Mouse (Mus musculus): ENCODE data around the gene Tsacc. TPM values are rescaled to one million over a fixed set of nuclear protein-coding genes. Genes with fewer than 3 reads are reported as not detected.

Gene Tsacc
- polyA plus RNA-seq (2016; fragmentation: Nextera tagmentation; extraction: Ambion mirVana), result 14.4 and 15.4 TPM in 2 replicates

GRCm38 (mm10) chr3:88296561-88297318, at the start of gene Tsacc, which contains the start of gene Cct3:
TSS of gene Tsacc (minus strand) at chr3:88296999.
TSS of gene Cct3 (plus strand) at chr3:88297116.
- no peaks in the 10 kb centered on the region for H3K27me3 ChIP-seq (ENCODE audit: insufficient read depth, poor library complexity, severe bottlenecking)
- DNase-seq (ENCODE audit: low spot score), result peak; percentile 96
- H3K4me3 ChIP-seq, result peak within 1 kb of the TSS; percentile 80
- under 1% methylated on average over 44 of the region's 44 CpGs for WGBS
- peaks cover 23% of the 10 kb centered on the region for H3K4me1 ChIP-seq (replicated peaks)
- no peaks in the 10 kb centered on the region for H3K9me3 ChIP-seq
- H3K36me3 ChIP-seq, result peaks cover 37% of the 10 kb centered on the region
- H3K27ac ChIP-seq, result peak within 1 kb of the TSS; percentile 96

- peaks cover 51% of the 10 kb centered on the region for H3K36me3 ChIP-seq
- WGBS, result 83% methylated on average over 3 of the region's 3 CpGs
- DNase-seq (ENCODE audit: low spot score), result no peak
Observed at GRCm38 (mm10) chr3:88339006-88339405, 42.2 kb upstream of the Tsacc start.

GRCm38 (mm10) chr3:88338316-88338715, 41.5 kb upstream of the Tsacc start:
- Histone ChIP-seq H3K4me1 (replicated peaks) (peaks cover 41% of the 10 kb centered on the region), H3K27me3 (ENCODE audit: insufficient read depth, poor library complexity, severe bottlenecking) (no peaks in the 10 kb centered on the region), H3K36me3 (peaks cover 45% of the 10 kb centered on the region), H3K27ac (no peak overlapping the region), H3K4me3 (no peak overlapping the region), H3K9me3 (no peaks in the 10 kb centered on the region)
- WGBS, result 93% methylated on average over 7 of the region's 7 CpGs
- DNase-seq (ENCODE audit: low spot score), result no peak

More at GRCm38 (mm10) chr3:88339006-88339405, 42.2 kb upstream of the Tsacc start:
- Histone ChIP-seq H3K4me1 (replicated peaks) (peaks cover 34% of the 10 kb centered on the region), H3K4me3 (no peak overlapping the region), H3K27ac (no peak overlapping the region), H3K27me3 (ENCODE audit: insufficient read depth, poor library complexity, severe bottlenecking) (no peaks in the 10 kb centered on the region), H3K9me3 (no peaks in the 10 kb centered on the region)

GRCm38 (mm10) chr3:88337367-88338020, 40.7 kb upstream of the Tsacc start:
- DNase-seq (ENCODE audit: low spot score), result no peak
- H3K9me3 ChIP-seq, result no peaks in the 10 kb centered on the region
- WGBS, result 86% methylated on average over 11 of the region's 11 CpGs
- no peak overlapping the region for H3K27ac ChIP-seq
- H3K27me3 ChIP-seq (ENCODE audit: insufficient read depth, poor library complexity, severe bottlenecking), result no peaks in the 10 kb centered on the region
- H3K36me3 ChIP-seq, result peaks cover 39% of the 10 kb centered on the region
- H3K4me3 ChIP-seq, result peak overlapping the region; percentile 99
- peaks cover 42% of the 10 kb centered on the region for H3K4me1 ChIP-seq (replicated peaks)

- Histone ChIP-seq H3K4me1 (replicated peaks) (peaks cover 45% of the 10 kb centered on the region), H3K4me3 (peak within 1 kb of the TSS; percentile 99), H3K27ac (peak within 1 kb of the TSS; percentile 100), H3K36me3 (peaks cover 28% of the 10 kb centered on the region), H3K9me3 (no peaks in the 10 kb centered on the region), H3K27me3 (ENCODE audit: insufficient read depth, poor library complexity, severe bottlenecking) (no peaks in the 10 kb centered on the region)
- peak; percentile 98 for DNase-seq (ENCODE audit: low spot score)
- 3% methylated on average over 52 of the region's 66 CpGs for WGBS
Observed at GRCm38 (mm10) chr3:88336058-88337013, 39.5 kb upstream of the Tsacc start, which contains the start of the genes Tmem79 and Smg5. TSS of gene Tmem79 (minus strand) at chr3:88336148. TSS of gene Smg5 (plus strand) at chr3:88336260.

- Histone ChIP-seq H3K4me1 (replicated peaks) (peaks cover 45% of the 10 kb centered on the region), H3K9me3 (no peaks in the 10 kb centered on the region), H3K27me3 (ENCODE audit: insufficient read depth, poor library complexity, severe bottlenecking) (no peaks in the 10 kb centered on the region), H3K4me3 (peak overlapping the region; percentile 99), H3K36me3 (peaks cover 23% of the 10 kb centered on the region), H3K27ac (peak overlapping the region; percentile 100)
- 3% methylated on average over 27 of the region's 27 CpGs for WGBS
- DNase-seq (ENCODE audit: low spot score), result no peak
Observed at GRCm38 (mm10) chr3:88335436-88336053, 38.7 kb upstream of the Tsacc start.

GRCm38 (mm10) chr3:88334902-88335435, 38.2 kb upstream of the Tsacc start:
- no peaks in the 10 kb centered on the region for H3K9me3 ChIP-seq
- 33% methylated on average over 3 of the region's 3 CpGs for WGBS
- H3K4me3 ChIP-seq, result peak overlapping the region; percentile 99
- peaks cover 26% of the 10 kb centered on the region for H3K36me3 ChIP-seq
- no peak for DNase-seq (ENCODE audit: low spot score)
- peaks cover 45% of the 10 kb centered on the region for H3K4me1 ChIP-seq (replicated peaks)
- H3K27me3 ChIP-seq (ENCODE audit: insufficient read depth, poor library complexity, severe bottlenecking), result no peaks in the 10 kb centered on the region
- H3K27ac ChIP-seq, result peak overlapping the region; percentile 100

GRCm38 (mm10) chr3:88334029-88334658, 37.3 kb upstream of the Tsacc start:
- H3K4me3 ChIP-seq, result peak overlapping the region; percentile 14
- no peaks in the 10 kb centered on the region for H3K9me3 ChIP-seq
- no peak for DNase-seq (ENCODE audit: low spot score)
- H3K27me3 ChIP-seq (ENCODE audit: insufficient read depth, poor library complexity, severe bottlenecking), result no peaks in the 10 kb centered on the region
- 0 out of 2 replicates have a peak overlapping the region, but pooled peaks have one; percentile 36 for H3K27ac ChIP-seq
- H3K36me3 ChIP-seq, result peaks cover 34% of the 10 kb centered on the region
- 56% methylated on average over 12 of the region's 12 CpGs for WGBS
- H3K4me1 ChIP-seq (replicated peaks), result peaks cover 45% of the 10 kb centered on the region

GRCm38 (mm10) chr3:88331282-88331681, 34.5 kb upstream of the Tsacc start:
- DNase-seq (ENCODE audit: low spot score), result peak; percentile 39
- peaks cover 46% of the 10 kb centered on the region for H3K36me3 ChIP-seq

GRCm38 (mm10) chr3:88328956-88329355, 32.2 kb upstream of the Tsacc start:
- no peak for DNase-seq (ENCODE audit: low spot score)
- Histone ChIP-seq H3K4me1 (replicated peaks) (peaks cover 26% of the 10 kb centered on the region), H3K27ac (no peak overlapping the region), H3K27me3 (ENCODE audit: insufficient read depth, poor library complexity, severe bottlenecking) (no peaks in the 10 kb centered on the region), H3K4me3 (no peak overlapping the region), H3K36me3 (peaks cover 53% of the 10 kb centered on the region), H3K9me3 (no peaks in the 10 kb centered on the region)
- WGBS, result 83% methylated on average over 5 of the region's 5 CpGs

More at GRCm38 (mm10) chr3:88331282-88331681, 34.5 kb upstream of the Tsacc start:
- H3K27ac ChIP-seq, result no peak overlapping the region
- H3K4me1 ChIP-seq (replicated peaks), result peaks cover 31% of the 10 kb centered on the region
- no peak overlapping the region for H3K4me3 ChIP-seq
- H3K27me3 ChIP-seq (ENCODE audit: insufficient read depth, poor library complexity, severe bottlenecking), result no peaks in the 10 kb centered on the region
- 40% methylated on average over 2 of the region's 2 CpGs for WGBS
- no peaks in the 10 kb centered on the region for H3K9me3 ChIP-seq

- Histone ChIP-seq H3K9me3 (no peaks in the 10 kb centered on the region), H3K36me3 (peaks cover 83% of the 10 kb centered on the region), H3K27me3 (ENCODE audit: insufficient read depth, poor library complexity, severe bottlenecking) (no peaks in the 10 kb centered on the region), H3K4me1 (replicated peaks) (peaks cover 15% of the 10 kb centered on the region), H3K4me3 (peak within 1 kb of the TSS; percentile 71), H3K27ac (peak within 1 kb of the TSS; percentile 83)
- peak; percentile 61 for DNase-seq (ENCODE audit: low spot score)
- WGBS, result 3% methylated on average over 10 of the region's 10 CpGs
Observed at GRCm38 (mm10) chr3:88324951-88325405, 28.2 kb upstream of the Tsacc start, which contains the start of gene Glmp. TSS of gene Glmp (plus strand) at chr3:88325023.

Measured in hindbrain, embryonic 10.5 days (tissue).